Mouse (Mus musculus) stomach, postnatal 0 days (tissue): ENCODE data around the gene Sema3a. TPM values are rescaled to one million over a fixed set of nuclear protein-coding genes. Genes with fewer than 3 reads are reported as not detected.
A peak's percentile ranks its signal among the peaks of the same experiment; 100 is the strongest.

Source experiments
- ATAC-seq: fragments of 200-750 bp; cut with Nextera tagmentation; 2 replicates; pipeline ENCODE4 v1.8.0; 2017; ENCODE audit not compliant: low FRiP score, low TSS enrichment
- DNase-seq: peaks from one replicate; pipeline ENCODE4 v3.0.0-alpha.2; 2016; ENCODE audit warnings: low spot score
- H3K27ac ChIP-seq: fragments of 300-500 bp; sonication (generic); replicated peaks from 2 replicates; pipeline ENCODE4 v1.5.1; 2014; ENCODE audit warnings: mild to moderate bottlenecking, control low read depth
- H3K27me3 ChIP-seq: fragments of 300-500 bp; sonication (generic); 2 replicates; pipeline ENCODE4 v1.6.1; 2014; ENCODE audit warnings: low read length; ENCODE audit not compliant: control insufficient read depth, insufficient read depth
- H3K36me3 ChIP-seq: fragments of 300-500 bp; sonication (generic); 2 replicates; pipeline ENCODE4 v1.6.1; 2014; ENCODE audit warnings: low read length, mixed read lengths; ENCODE audit not compliant: control insufficient read depth, insufficient read depth
- H3K4me1 ChIP-seq: fragments of 300-500 bp; sonication (generic); replicated peaks from 2 replicates; pipeline ENCODE4 v1.6.1; 2014; ENCODE audit warnings: antibody characterized with exemption; ENCODE audit not compliant: control insufficient read depth, insufficient read depth
- H3K4me2 ChIP-seq: fragments of 300-500 bp; sonication (generic); replicated peaks from 2 replicates; pipeline ENCODE4 v1.6.1; 2014; ENCODE audit warnings: low read depth, mild to moderate bottlenecking, control low read depth, moderate library complexity
- H3K4me3 ChIP-seq: fragments of 300-500 bp; sonication (generic); 2 replicates; pipeline ENCODE4 v1.5.1; 2014; ENCODE audit warnings: low read depth, low read length, control low read depth
- H3K9ac ChIP-seq: fragments of 300-500 bp; sonication (generic); 2 replicates; pipeline ENCODE4 v1.6.1; 2014; ENCODE audit warnings: mild to moderate bottlenecking, low read length, control low read depth, mixed read lengths
- H3K9me3 ChIP-seq: fragments of 300-500 bp; sonication (generic); 2 replicates; pipeline ENCODE4 v1.6.1; 2016; ENCODE audit warnings: low read length; ENCODE audit not compliant: control insufficient read depth
- CTCF ChIP-seq: IDR thresholded peaks from 2 replicates; pipeline ENCODE4 v1.5.1; 2016; ENCODE audit warnings: antibody characterized with exemption, low read depth, mild to moderate bottlenecking, moderate library complexity
- EP300 ChIP-seq: optimal IDR thresholded peaks from 2 replicates; pipeline ENCODE3; 2016; ENCODE audit warnings: antibody characterized with exemption
- WGBS: fragments of 180-500 bp; shearing (Covaris S2); extraction: QIAGEN DNeasy Blood & Tissue Kit; methylation state at CpG from one replicate; pipeline ENCODE4 v1.1.7; 2014; 5-methylcytosine and 5-hydroxymethylcytosine counted together
- polyA plus RNA-seq: library from polyadenylated mRNA; unstranded; fragments of >200 nt; fragmentation: Nextera tagmentation; extraction: Ambion mirVana; gene quantifications from 2 replicates; pipeline ENCODE4 v1.2.1, GENCODE M21; 2015

The Sema3a gene
- polyA plus RNA-seq, 1 experiment from 2014 or later = 7.4 TPM

DNA sequence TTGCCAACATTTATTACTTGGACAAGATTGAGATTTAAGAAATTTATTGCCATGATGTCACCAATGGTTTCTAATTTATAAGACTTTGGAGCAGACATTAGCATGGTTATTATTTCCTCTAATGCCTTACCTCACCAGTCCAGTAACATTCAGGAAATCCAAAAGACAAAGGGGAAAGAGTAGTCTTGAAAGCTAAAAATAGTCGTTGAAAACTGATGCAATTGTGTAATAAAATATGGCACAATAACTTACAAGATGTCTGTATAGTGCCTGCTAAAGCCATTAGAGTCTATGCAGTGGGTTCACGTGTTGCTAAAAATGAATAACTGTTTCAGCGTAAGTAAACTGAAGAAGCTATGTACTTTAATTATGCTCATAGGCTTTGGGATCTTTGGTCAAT, 383.9 kb downstream of the Sema3a start:
- no peak for TF ChIP-seq EP300
- no peak for TF ChIP-seq CTCF
- Histone ChIP-seq H3K9me3 (no peaks in the 10 kb centered on the region), H3K9ac (no peak overlapping the region), H3K4me3 (no peak overlapping the region), H3K4me1 (no peaks in the 10 kb centered on the region), H3K27me3 (no peaks in the 10 kb centered on the region), H3K36me3 (no peaks in the 10 kb centered on the region), H3K4me2 (no peak overlapping the region), H3K27ac (no peak overlapping the region)
- DNase-seq = no peak
- 66% methylated on average over 3 of the region's 3 CpGs for WGBS
- no peak for ATAC-seq

DNA sequence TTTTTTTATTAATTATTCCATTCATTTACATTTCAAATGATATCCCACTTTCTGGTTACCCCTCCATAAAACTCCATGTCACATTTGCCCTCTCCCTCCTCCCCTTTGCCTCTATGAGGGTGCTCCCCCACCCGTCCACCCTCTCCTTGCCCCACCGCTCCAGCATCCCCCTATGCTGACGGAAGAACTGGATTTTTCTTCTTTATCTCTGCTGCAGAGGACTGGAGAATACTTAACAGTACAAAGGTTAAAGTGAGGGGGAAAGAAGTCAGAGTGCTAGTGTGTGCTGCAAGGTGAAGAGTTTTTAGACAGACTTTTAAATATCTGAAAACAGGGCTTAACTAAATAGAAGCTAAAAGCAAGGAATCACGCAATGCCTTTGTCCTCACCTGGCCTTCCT, 391.8 kb downstream of the Sema3a start:
- no peak overlapping the region for H3K4me2 ChIP-seq
- TF ChIP-seq CTCF (no peak), EP300 (no peak)
- no peaks in the 10 kb centered on the region for H3K27me3 ChIP-seq
- H3K36me3 ChIP-seq = no peaks in the 10 kb centered on the region
- H3K27ac ChIP-seq = no peak overlapping the region
- WGBS = 75% methylated on average over 4 of the region's 4 CpGs
- no peak for ATAC-seq
- no peak for DNase-seq
- H3K9me3 ChIP-seq = no peaks in the 10 kb centered on the region
- H3K4me3 ChIP-seq = no peak overlapping the region
- no peaks in the 10 kb centered on the region for H3K4me1 ChIP-seq
- H3K9ac ChIP-seq = no peak overlapping the region

DNA sequence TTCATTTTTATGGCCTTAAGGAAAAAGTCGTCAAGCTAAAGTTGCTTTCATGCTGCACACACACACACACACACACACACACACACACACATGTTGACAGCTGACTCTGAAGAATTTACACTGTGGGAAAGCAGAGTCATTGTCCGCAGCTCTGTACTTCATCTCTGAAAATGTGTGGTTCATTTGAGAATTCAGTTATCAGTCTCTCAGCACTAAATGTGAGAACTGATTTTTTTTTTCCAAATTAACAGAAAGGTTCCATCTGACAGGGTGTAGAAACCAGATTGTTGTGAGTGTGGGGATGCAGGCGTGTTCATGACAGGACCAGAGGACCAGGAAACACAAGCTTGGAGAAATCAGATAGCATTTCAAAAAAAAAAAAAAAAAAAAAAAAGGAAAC, 400.4 kb downstream of the Sema3a start:
- Histone ChIP-seq H3K4me3 (no peak overlapping the region), H3K4me2 (no peak overlapping the region), H3K36me3 (no peaks in the 10 kb centered on the region), H3K9ac (no peak overlapping the region), H3K9me3 (no peaks in the 10 kb centered on the region), H3K27me3 (no peaks in the 10 kb centered on the region), H3K27ac (no peak overlapping the region), H3K4me1 (no peaks in the 10 kb centered on the region)
- DNase-seq = no peak
- TF ChIP-seq EP300 (no peak), CTCF (no peak)
- WGBS = 68% methylated on average over 3 of the region's 3 CpGs
- ATAC-seq = no peak

DNA sequence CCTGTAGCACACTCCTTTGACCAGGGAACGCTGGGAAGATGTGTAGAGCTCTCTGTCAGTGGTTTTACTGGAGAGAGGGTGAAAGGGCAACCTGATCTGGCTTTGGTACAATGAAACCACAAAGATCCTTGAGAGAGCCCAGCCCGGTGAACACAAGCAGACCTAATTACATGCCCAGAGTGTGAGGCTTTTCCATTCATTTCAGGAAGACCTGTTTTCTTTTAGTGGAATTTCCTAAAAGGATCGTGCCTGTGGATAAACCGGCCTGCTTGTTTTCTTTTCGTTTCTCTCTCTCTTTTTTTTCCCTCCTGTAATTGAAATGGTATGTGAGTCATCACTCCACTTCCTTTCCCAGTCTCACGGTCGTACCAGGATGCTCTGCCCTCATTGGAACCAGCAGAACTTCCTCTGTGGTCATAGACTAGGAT, 401.8 kb downstream of the Sema3a start:
- Histone ChIP-seq H3K27ac (no peak overlapping the region), H3K36me3 (no peaks in the 10 kb centered on the region), H3K9me3 (no peaks in the 10 kb centered on the region), H3K4me3 (no peak overlapping the region), H3K4me2 (no peak overlapping the region), H3K4me1 (no peaks in the 10 kb centered on the region), H3K27me3 (no peaks in the 10 kb centered on the region), H3K9ac (no peak overlapping the region)
- WGBS = 27% methylated on average over 7 of the region's 7 CpGs
- TF ChIP-seq CTCF = no peak
- no peak for TF ChIP-seq EP300
- no peak for DNase-seq
- no peak for ATAC-seq

DNA sequence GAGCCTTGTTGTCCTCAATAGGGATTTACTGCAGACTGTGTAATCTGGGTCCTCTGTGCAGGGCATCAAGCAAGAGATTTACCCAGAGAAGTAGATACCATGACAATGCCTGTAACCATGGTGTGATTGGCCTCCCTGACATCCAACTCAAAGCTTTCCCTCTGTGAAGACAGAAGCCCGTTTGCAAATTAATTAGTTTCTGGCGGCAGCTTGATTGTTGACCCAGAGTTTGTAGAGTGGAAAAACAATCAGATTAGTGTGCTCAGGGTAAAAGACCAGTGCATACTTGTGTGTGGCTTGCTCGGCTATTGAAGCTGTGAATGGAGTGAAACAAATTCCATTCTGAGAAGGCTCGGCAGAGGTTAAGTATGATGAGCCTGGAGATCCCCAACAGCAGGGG, 404.0 kb downstream of the Sema3a start:
- H3K27ac ChIP-seq = no peak overlapping the region
- WGBS = 30% methylated on average over 4 of the region's 4 CpGs
- no peaks in the 10 kb centered on the region for H3K36me3 ChIP-seq
- DNase-seq = no peak
- no peak overlapping the region for H3K9ac ChIP-seq
- H3K4me2 ChIP-seq = no peak overlapping the region
- H3K9me3 ChIP-seq = no peaks in the 10 kb centered on the region
- H3K4me3 ChIP-seq = no peak overlapping the region
- no peak for TF ChIP-seq EP300
- TF ChIP-seq CTCF = no peak
- no peak for ATAC-seq
- H3K4me1 ChIP-seq = no peaks in the 10 kb centered on the region
- no peaks in the 10 kb centered on the region for H3K27me3 ChIP-seq

DNA sequence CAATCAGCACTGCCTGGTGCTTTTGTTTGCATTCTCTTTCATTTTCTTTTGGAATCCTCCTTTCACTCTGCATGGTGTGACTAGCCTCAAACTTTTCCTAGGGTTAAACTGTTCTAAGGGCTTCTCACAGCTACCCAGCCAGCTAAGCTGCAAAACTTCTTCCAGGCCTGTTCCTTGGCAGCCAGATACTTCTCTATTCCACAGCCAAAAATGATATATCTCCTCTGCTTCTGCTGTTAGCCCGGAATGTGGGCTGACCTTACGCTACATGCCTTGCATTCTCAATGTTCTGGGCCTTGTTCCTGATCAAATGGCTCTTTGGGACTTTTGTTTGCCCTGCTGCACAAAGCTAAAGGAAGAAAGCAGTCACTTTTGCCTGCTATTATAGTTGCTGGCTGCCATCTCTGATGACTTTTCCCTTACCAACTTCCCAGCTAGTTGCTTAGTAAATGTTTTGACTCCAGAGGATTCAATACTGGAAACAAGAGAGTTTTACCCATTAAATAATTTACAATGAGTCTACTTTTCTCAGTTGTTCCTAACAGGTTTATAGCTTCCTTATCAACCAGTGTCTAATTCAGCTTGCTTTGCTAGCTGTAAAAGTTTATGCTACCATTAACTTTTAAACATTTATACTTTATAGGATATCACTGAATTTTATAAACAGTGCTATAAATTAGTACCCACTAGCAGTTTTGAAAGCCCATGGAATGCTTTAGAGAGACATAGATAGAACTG, 422.4 kb downstream of the Sema3a start:
- 21% methylated on average over 2 of the region's 2 CpGs for WGBS
- Histone ChIP-seq H3K27me3 (no peaks in the 10 kb centered on the region), H3K4me3 (no peak overlapping the region), H3K9ac (no peak overlapping the region), H3K4me1 (no peaks in the 10 kb centered on the region), H3K27ac (peak overlapping the region; percentile 53; the same call in 1 of the 2 replicates), H3K4me2 (no peak overlapping the region), H3K36me3 (no peaks in the 10 kb centered on the region), H3K9me3 (no peaks in the 10 kb centered on the region)
- DNase-seq (peak; percentile 15), ATAC-seq (peak; percentile 54; the same call in 1 of the 2 replicates)
- TF ChIP-seq EP300 (no peak), CTCF (no peak)
